Mouse (Mus musculus): ENCODE results near the gene Ugt1a7c. TPM values are rescaled to one million over a fixed set of nuclear protein-coding genes. Genes with fewer than 3 reads are reported as not detected.
"Not testable (repeated sequence)": the region's sequence is repeated elsewhere in the genome, so short reads cannot be mapped to it uniquely, and the experiment has no call there.

The Ugt1a7c gene
- polyA plus RNA-seq, 1 experiment = 1.3 TPM

GRCm38 (mm10) chr1:88158430-88158829, 63.6 kb downstream of the Ugt1a7c start:
- TF ChIP-seq POLR2A (IDR thresholded peaks at IDR 0.05; ENCODE audit: extremely low read depth, insufficient read depth, low read length) (no peak), CTCF (IDR thresholded peaks at IDR 0.05; ENCODE audit: extremely low read depth, insufficient read depth, low read length) (no peak)
- Histone ChIP-seq H3K4me3 (ENCODE audit: insufficient read depth, low read length) (no peak overlapping the region), H3K27ac (ENCODE audit: insufficient read depth, low read length) (no peak overlapping the region), H3K4me1 (ENCODE audit: control insufficient read depth, insufficient read depth, low read length) (no peaks in the 10 kb centered on the region)

GRCm38 (mm10) chr1:88165711-88166110, 70.8 kb downstream of the Ugt1a7c start, which contains the start of gene Ugt1a5:
TSS of gene Ugt1a5 (plus strand) at chr1:88166012.
- TF ChIP-seq POLR2A (IDR thresholded peaks at IDR 0.05; ENCODE audit: extremely low read depth, insufficient read depth, low read length) (no peak), CTCF (IDR thresholded peaks at IDR 0.05; ENCODE audit: extremely low read depth, insufficient read depth, low read length) (no peak)
- H3K4me3 ChIP-seq (ENCODE audit: insufficient read depth, low read length) = no peak within 1 kb of the TSS
- H3K4me1 ChIP-seq (ENCODE audit: control insufficient read depth, insufficient read depth, low read length) = no peaks in the 10 kb centered on the region
- no peak within 1 kb of the TSS for H3K27ac ChIP-seq (ENCODE audit: insufficient read depth, low read length)

GRCm38 (mm10) chr1:88172190-88172589, 77.3 kb downstream of the Ugt1a7c start:
- not testable (repeated sequence) for H3K4me3 ChIP-seq (ENCODE audit: insufficient read depth, low read length); H3K27ac ChIP-seq (ENCODE audit: insufficient read depth, low read length); H3K4me1 ChIP-seq (ENCODE audit: control insufficient read depth, insufficient read depth, low read length)

GRCm38 (mm10) chr1:88179657-88180056, 84.8 kb downstream of the Ugt1a7c start:
- no peaks in the 10 kb centered on the region for H3K4me1 ChIP-seq (ENCODE audit: control insufficient read depth, insufficient read depth, low read length)

GRCm38 (mm10) chr1:88186325-88186935, 91.6 kb downstream of the Ugt1a7c start:
- no peak overlapping the region for H3K27ac ChIP-seq (ENCODE audit: insufficient read depth, low read length)
- H3K4me3 ChIP-seq (ENCODE audit: insufficient read depth, low read length) = no peak overlapping the region
- no peaks in the 10 kb centered on the region for H3K4me1 ChIP-seq (ENCODE audit: control insufficient read depth, insufficient read depth, low read length)
- no peak for TF ChIP-seq POLR2A (IDR thresholded peaks at IDR 0.05; ENCODE audit: extremely low read depth, insufficient read depth, low read length)
- TF ChIP-seq CTCF (IDR thresholded peaks at IDR 0.05; ENCODE audit: extremely low read depth, insufficient read depth, low read length) = no peak

More at GRCm38 (mm10) chr1:88179657-88180056, 84.8 kb downstream of the Ugt1a7c start:
- no peak overlapping the region for H3K27ac ChIP-seq (ENCODE audit: insufficient read depth, low read length)
- H3K4me3 ChIP-seq (ENCODE audit: insufficient read depth, low read length) = no peak overlapping the region
- no peak for TF ChIP-seq POLR2A (IDR thresholded peaks at IDR 0.05; ENCODE audit: extremely low read depth, insufficient read depth, low read length)
- no peak for TF ChIP-seq CTCF (IDR thresholded peaks at IDR 0.05; ENCODE audit: extremely low read depth, insufficient read depth, low read length)

- no peak for TF ChIP-seq CTCF (IDR thresholded peaks at IDR 0.05; ENCODE audit: extremely low read depth, insufficient read depth, low read length)
- TF ChIP-seq POLR2A (IDR thresholded peaks at IDR 0.05; ENCODE audit: extremely low read depth, insufficient read depth, low read length) = no peak
- Histone ChIP-seq H3K27ac (ENCODE audit: insufficient read depth, low read length) (no peak overlapping the region), H3K4me1 (ENCODE audit: control insufficient read depth, insufficient read depth, low read length) (no peaks in the 10 kb centered on the region), H3K4me3 (ENCODE audit: insufficient read depth, low read length) (no peak overlapping the region)
These were observed 97.3 kb downstream of the Ugt1a7c start for GRCm38 (mm10) chr1:88192136-88192535.

GRCm38 (mm10) chr1:88195687-88196086, 100.8 kb downstream of the Ugt1a7c start:
- Histone ChIP-seq H3K4me3 (ENCODE audit: insufficient read depth, low read length) (no peak overlapping the region), H3K4me1 (ENCODE audit: control insufficient read depth, insufficient read depth, low read length) (no peaks in the 10 kb centered on the region), H3K27ac (ENCODE audit: insufficient read depth, low read length) (no peak overlapping the region)
- TF ChIP-seq POLR2A (IDR thresholded peaks at IDR 0.05; ENCODE audit: extremely low read depth, insufficient read depth, low read length) (no peak), CTCF (IDR thresholded peaks at IDR 0.05; ENCODE audit: extremely low read depth, insufficient read depth, low read length) (no peak)

GRCm38 (mm10) chr1:88197443-88197842, 102.6 kb downstream of the Ugt1a7c start:
- TF ChIP-seq CTCF (IDR thresholded peaks at IDR 0.05; ENCODE audit: extremely low read depth, insufficient read depth, low read length) (no peak), POLR2A (IDR thresholded peaks at IDR 0.05; ENCODE audit: extremely low read depth, insufficient read depth, low read length) (no peak)
- Histone ChIP-seq H3K4me1 (ENCODE audit: control insufficient read depth, insufficient read depth, low read length) (no peaks in the 10 kb centered on the region), H3K27ac (ENCODE audit: insufficient read depth, low read length) (no peak overlapping the region), H3K4me3 (ENCODE audit: insufficient read depth, low read length) (no peak overlapping the region)

- H3K4me1 ChIP-seq (ENCODE audit: control insufficient read depth, insufficient read depth, low read length) = no peaks in the 10 kb centered on the region
- TF ChIP-seq CTCF (IDR thresholded peaks at IDR 0.05; ENCODE audit: extremely low read depth, insufficient read depth, low read length) = no peak
- no peak for TF ChIP-seq POLR2A (IDR thresholded peaks at IDR 0.05; ENCODE audit: extremely low read depth, insufficient read depth, low read length)
- no peak overlapping the region for H3K4me3 ChIP-seq (ENCODE audit: insufficient read depth, low read length)
- H3K27ac ChIP-seq (ENCODE audit: insufficient read depth, low read length) = no peak overlapping the region
These were observed 105.1 kb downstream of the Ugt1a7c start for GRCm38 (mm10) chr1:88199996-88200395.

- no peak within 1 kb of the TSS for H3K27ac ChIP-seq (ENCODE audit: insufficient read depth, low read length)
These were observed 105.6 kb downstream of the Ugt1a7c start, which contains the start of gene Ugt1a2 for GRCm38 (mm10) chr1:88200456-88200855. TSS of gene Ugt1a2 (plus strand) at chr1:88200601.

More at GRCm38 (mm10) chr1:88200456-88200855, 105.6 kb downstream of the Ugt1a7c start, which contains the start of gene Ugt1a2:
- no peak within 1 kb of the TSS for H3K4me3 ChIP-seq (ENCODE audit: insufficient read depth, low read length)
- no peaks in the 10 kb centered on the region for H3K4me1 ChIP-seq (ENCODE audit: control insufficient read depth, insufficient read depth, low read length)
- no peak for TF ChIP-seq CTCF (IDR thresholded peaks at IDR 0.05; ENCODE audit: extremely low read depth, insufficient read depth, low read length)
- TF ChIP-seq POLR2A (IDR thresholded peaks at IDR 0.05; ENCODE audit: extremely low read depth, insufficient read depth, low read length) = no peak
